Mouse (Mus musculus) limb, embryonic 14.5 days (tissue): ENCODE results near the gene Rgs6. TPM values are rescaled to one million over a fixed set of nuclear protein-coding genes. Genes with fewer than 3 reads are reported as not detected.
A peak's percentile ranks its signal among the peaks of the same experiment; 100 is the strongest.

ENCODE experiments used
- ATAC-seq: fragments of 200-750 bp; cut with Nextera tagmentation; 2 replicates; pipeline ENCODE4 v1.8.0; 2017; ENCODE audit warnings: low read depth, moderate number of reproducible peaks, moderate TSS enrichment; ENCODE audit not compliant: low FRiP score
- DNase-seq: peaks from one replicate; pipeline ENCODE4 v3.0.0-alpha.2; 2015; ENCODE audit warnings: low spot score
- H3K27ac ChIP-seq: fragments of 300-500 bp; sonication (generic); replicated peaks from 2 replicates; pipeline ENCODE4 v1.5.1; 2014; ENCODE audit warnings: low read depth, mild to moderate bottlenecking, low read length, moderate library complexity, mixed read lengths
- H3K27me3 ChIP-seq: fragments of 300-500 bp; sonication (generic); 2 replicates; pipeline ENCODE4 v1.6.1; 2014; ENCODE audit warnings: low read length, mixed read lengths; ENCODE audit not compliant: control insufficient read depth, insufficient read depth
- H3K36me3 ChIP-seq: fragments of 300-500 bp; sonication (generic); 2 replicates; pipeline ENCODE4 v1.6.1; 2014; ENCODE audit warnings: mild to moderate bottlenecking, low read length, moderate library complexity, mixed read lengths; ENCODE audit not compliant: control insufficient read depth, insufficient read depth
- H3K4me1 ChIP-seq: fragments of 300-500 bp; sonication (generic); 2 replicates; pipeline ENCODE4 v1.6.1; 2014; ENCODE audit warnings: antibody characterized with exemption, low read length, mixed read lengths; ENCODE audit not compliant: control insufficient read depth, insufficient read depth
- H3K4me2 ChIP-seq: fragments of 300-500 bp; sonication (generic); replicated peaks from 2 replicates; pipeline ENCODE4 v1.6.1; 2014; ENCODE audit warnings: low read depth, mild to moderate bottlenecking, low read length, moderate library complexity; ENCODE audit not compliant: severe bottlenecking
- H3K4me3 ChIP-seq: fragments of 300-500 bp; sonication (generic); replicated peaks from 2 replicates; pipeline ENCODE4 v1.5.1; 2014; ENCODE audit warnings: low read length
- H3K9ac ChIP-seq: fragments of 300-500 bp; sonication (generic); 2 replicates; pipeline ENCODE4 v1.6.1; 2014; ENCODE audit warnings: mild to moderate bottlenecking, low read depth, low read length, moderate library complexity; ENCODE audit not compliant: severe bottlenecking
- H3K9me3 ChIP-seq: fragments of 300-500 bp; sonication (generic); 2 replicates; pipeline ENCODE4 v1.6.1; 2016; ENCODE audit warnings: low read length; ENCODE audit not compliant: control insufficient read depth
- POLR2A ChIP-seq: fragments of 200-500 bp; IDR thresholded peaks from 2 replicates; pipeline ENCODE4 v1.8.0; 2012; ENCODE audit warnings: inconsistent platforms, mild to moderate bottlenecking, moderate library complexity, borderline replicate concordance; ENCODE audit not compliant: insufficient read depth, insufficient read length; ENCODE audit errors: extremely low read depth
- WGBS: fragments of 180-500 bp; shearing (Covaris S2); extraction: QIAGEN DNeasy Blood & Tissue Kit; methylation state at CpG from one replicate; pipeline ENCODE4 v1.1.7; 2014; 5-methylcytosine and 5-hydroxymethylcytosine counted together
- polyA plus RNA-seq, 2 experiments: library from polyadenylated mRNA; depleted of rRNA in 1 of 2; stranded (reverse) in 1 of 2; unstranded in 1 of 2; fragments of >200 nt; fragmentation: Nextera tagmentation in 1 of 2; extraction: Ambion mirVana in 1 of 2; gene quantifications; 2 replicates each; pipeline versions ENCODE4 v1.2.1 to v1.2.3; 2012 to 2014

Gene Rgs6
- polyA plus RNA-seq, 2 experiments = 1.2 to 1.5 TPM

GRCm38 (mm10) chr12:83014848-83015247 lies 426.8 kb downstream of the Rgs6 start:
- 24% methylated on average over 2 of the region's 2 CpGs for WGBS
- ATAC-seq = no peak
- no peak for DNase-seq
- no peaks in the 10 kb centered on the region for H3K27me3 ChIP-seq
- no peak overlapping the region for H3K27ac ChIP-seq
- no peaks in the 10 kb centered on the region for H3K4me1 ChIP-seq
- no peak overlapping the region for H3K4me3 ChIP-seq
- no peak overlapping the region for H3K4me2 ChIP-seq
- no peaks in the 10 kb centered on the region for H3K9me3 ChIP-seq
- H3K36me3 ChIP-seq = no peaks in the 10 kb centered on the region
- H3K9ac ChIP-seq = no peak overlapping the region
- TF ChIP-seq POLR2A = no peak

- ATAC-seq (no peak), DNase-seq (no peak)
- no peaks in the 10 kb centered on the region for H3K9me3 ChIP-seq
- no peak overlapping the region for H3K27ac ChIP-seq
- no peaks in the 10 kb centered on the region for H3K36me3 ChIP-seq
- H3K27me3 ChIP-seq = no peaks in the 10 kb centered on the region
- WGBS = 57% methylated on average over 5 of the region's 5 CpGs
- H3K4me1 ChIP-seq = no peaks in the 10 kb centered on the region
- H3K4me2 ChIP-seq = no peak overlapping the region
- no peak overlapping the region for H3K4me3 ChIP-seq
- H3K9ac ChIP-seq = no peak overlapping the region
- TF ChIP-seq POLR2A = no peak
Measured at GRCm38 (mm10) chr12:83015366-83015765, 427.3 kb downstream of the Rgs6 start.

- 84% methylated on average over 6 of the region's 6 CpGs for WGBS
- Histone ChIP-seq H3K4me1 (no peaks in the 10 kb centered on the region), H3K9me3 (no peaks in the 10 kb centered on the region), H3K36me3 (no peaks in the 10 kb centered on the region), H3K4me2 (no peak overlapping the region), H3K9ac (no peak overlapping the region), H3K27me3 (no peaks in the 10 kb centered on the region), H3K4me3 (no peak overlapping the region), H3K27ac (no peak overlapping the region)
- no peak for TF ChIP-seq POLR2A
- DNase-seq = no peak
- ATAC-seq = no peak
Measured at GRCm38 (mm10) chr12:83016486-83016885, 428.4 kb downstream of the Rgs6 start.

- Histone ChIP-seq H3K4me1 (no peaks in the 10 kb centered on the region), H3K9me3 (no peaks in the 10 kb centered on the region), H3K9ac (no peak overlapping the region), H3K27ac (no peak overlapping the region), H3K36me3 (no peaks in the 10 kb centered on the region), H3K27me3 (no peaks in the 10 kb centered on the region), H3K4me2 (no peak overlapping the region), H3K4me3 (no peak overlapping the region)
- 5% methylated on average over 3 of the region's 3 CpGs for WGBS
- TF ChIP-seq POLR2A = no peak
- ATAC-seq = no peak
- peak; percentile 71 for DNase-seq
Measured at GRCm38 (mm10) chr12:83018005-83018404, 429.9 kb downstream of the Rgs6 start.

- WGBS = 35% methylated on average over 3 of the region's 3 CpGs
- DNase-seq = no peak
- Histone ChIP-seq H3K27me3 (no peaks in the 10 kb centered on the region), H3K9me3 (no peaks in the 10 kb centered on the region), H3K36me3 (no peaks in the 10 kb centered on the region), H3K4me1 (no peaks in the 10 kb centered on the region), H3K4me3 (no peak overlapping the region), H3K4me2 (no peak overlapping the region), H3K27ac (no peak overlapping the region), H3K9ac (no peak overlapping the region)
- ATAC-seq = no peak
- TF ChIP-seq POLR2A = no peak
Measured at GRCm38 (mm10) chr12:83026985-83027384, 438.9 kb downstream of the Rgs6 start.
